Mouse (Mus musculus) activated CD4-positive, CD25-positive, alpha-beta regulatory T cell, adult 4 months (primary cell): ENCODE results near the gene Asb10. TPM values are rescaled to one million over a fixed set of nuclear protein-coding genes. Genes with fewer than 3 reads are reported as not detected.
A peak's percentile ranks its signal among the peaks of the same experiment; 100 is the strongest.
"Not testable (repeated sequence)": the region's sequence is repeated elsewhere in the genome, so short reads cannot be mapped to it uniquely, and the experiment has no call there.

ENCODE experiments used
- ATAC-seq: one replicate; pipeline ENCODE4 v1.8.0; 2017
- polyA plus RNA-seq, 2 experiments: library from polyadenylated mRNA; unstranded; fragments of 100-300 nt; shearing (Covaris generic); gene quantifications; one replicate each; pipeline ENCODE4 v1.2.1; 2017

Gene Asb10
- polyA plus RNA-seq, result not detected

DNA sequence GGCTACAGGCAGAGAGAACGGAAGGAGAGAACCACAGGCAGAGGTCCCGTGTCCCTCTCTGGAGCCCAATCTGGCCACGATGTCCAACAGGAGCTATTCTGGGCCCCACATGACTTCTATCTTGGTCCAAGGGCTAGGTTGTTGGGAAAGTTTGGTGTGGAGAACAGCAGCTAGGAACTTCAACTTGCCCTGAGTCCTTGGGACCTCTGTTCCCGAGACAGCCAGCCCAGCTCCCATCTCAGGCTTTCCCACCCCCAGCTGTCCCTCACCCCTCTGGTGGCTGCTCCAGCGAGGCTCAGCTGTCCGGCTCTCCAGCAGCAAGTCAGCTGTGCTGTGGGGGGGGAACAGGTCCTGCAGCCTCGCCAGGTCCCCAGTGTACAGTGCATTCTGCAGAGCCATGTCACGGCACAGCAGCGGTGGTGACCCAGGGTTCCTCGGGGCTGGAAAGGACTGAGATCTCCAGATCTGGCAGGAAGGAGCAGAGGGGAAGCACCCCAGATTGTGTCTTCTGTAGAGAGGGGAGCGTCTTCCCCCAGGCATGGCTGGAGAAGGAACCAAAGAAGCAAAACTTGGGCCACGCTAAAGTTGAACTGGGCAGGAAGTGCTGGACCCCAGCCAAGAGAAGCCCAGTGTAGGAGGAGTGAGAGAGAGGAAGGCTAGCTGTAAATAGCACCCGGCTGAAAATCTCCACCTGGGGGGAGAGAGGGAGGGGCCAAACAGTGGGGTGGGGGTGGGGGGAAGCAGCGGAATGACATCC, at the start of gene Asb10:
Asb10 (minus strand) TSS at position 592 of the 757 bp plus-strand sequence.
- ATAC-seq, result no peak

GRCm38 (mm10) chr5:24589511-24590500, 49.0 kb upstream of the Asb10 start:
- no peak for ATAC-seq

DNA sequence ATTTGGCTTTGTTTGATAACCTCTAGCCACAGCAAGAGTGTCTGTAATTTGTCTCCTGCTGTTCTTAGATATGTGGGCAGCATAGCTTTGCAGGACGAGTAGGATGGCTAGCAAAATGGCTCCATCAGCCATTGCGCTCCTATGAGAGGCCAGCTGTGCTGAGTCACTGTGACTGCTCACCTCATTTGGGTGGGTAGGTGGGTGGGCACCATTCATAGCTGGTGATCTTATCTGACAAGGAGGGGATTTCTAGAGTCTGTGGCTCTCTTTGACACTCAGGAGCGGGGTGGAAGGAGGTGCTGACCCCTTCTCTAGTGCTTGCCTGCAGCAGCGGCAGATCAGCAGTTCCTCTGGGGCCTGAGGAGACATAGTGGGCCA, 46.4 kb upstream of the Asb10 start:
- ATAC-seq, result no peak

DNA sequence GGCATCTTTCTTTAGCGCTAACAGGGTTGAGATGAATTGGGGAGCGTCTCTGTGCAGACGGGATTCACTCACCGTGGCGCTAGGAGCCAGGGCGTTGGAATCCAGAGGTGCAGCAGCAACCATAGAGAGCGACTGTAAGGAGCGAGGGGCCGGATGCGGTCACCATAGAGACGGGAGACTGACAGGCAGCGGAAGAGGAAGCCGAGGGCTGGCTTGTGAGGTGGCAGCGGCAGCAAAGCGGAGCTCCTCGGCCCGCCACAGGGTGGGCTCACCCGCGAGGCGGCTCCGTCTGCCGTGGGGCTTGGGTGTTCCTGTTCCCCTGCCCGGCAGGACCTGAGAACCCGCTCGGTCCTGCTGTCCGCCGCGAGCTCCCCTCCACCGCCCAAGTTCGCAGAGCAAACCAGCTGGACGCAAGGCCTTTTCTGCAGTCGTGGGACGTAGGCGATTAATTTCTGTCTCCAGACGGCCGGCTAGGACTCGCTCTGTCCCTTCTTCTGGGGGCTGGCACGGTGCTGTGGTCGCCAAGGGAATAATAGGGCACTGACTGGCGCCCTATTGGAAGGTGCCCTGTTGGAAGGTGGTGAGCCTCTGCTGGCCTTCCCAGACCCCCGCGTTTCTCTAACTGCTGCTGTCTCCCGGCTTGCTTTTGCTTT, 45.9 kb upstream of the Asb10 start, which contains the start of gene Chpf2:
Chpf2 (plus strand) TSS at position 195 of the 653 bp plus-strand sequence.
- peak; percentile 99 for ATAC-seq

GRCm38 (mm10) chr5:24586106-24586505, 45.3 kb upstream of the Asb10 start:
- ATAC-seq, result peak; percentile 30

DNA sequence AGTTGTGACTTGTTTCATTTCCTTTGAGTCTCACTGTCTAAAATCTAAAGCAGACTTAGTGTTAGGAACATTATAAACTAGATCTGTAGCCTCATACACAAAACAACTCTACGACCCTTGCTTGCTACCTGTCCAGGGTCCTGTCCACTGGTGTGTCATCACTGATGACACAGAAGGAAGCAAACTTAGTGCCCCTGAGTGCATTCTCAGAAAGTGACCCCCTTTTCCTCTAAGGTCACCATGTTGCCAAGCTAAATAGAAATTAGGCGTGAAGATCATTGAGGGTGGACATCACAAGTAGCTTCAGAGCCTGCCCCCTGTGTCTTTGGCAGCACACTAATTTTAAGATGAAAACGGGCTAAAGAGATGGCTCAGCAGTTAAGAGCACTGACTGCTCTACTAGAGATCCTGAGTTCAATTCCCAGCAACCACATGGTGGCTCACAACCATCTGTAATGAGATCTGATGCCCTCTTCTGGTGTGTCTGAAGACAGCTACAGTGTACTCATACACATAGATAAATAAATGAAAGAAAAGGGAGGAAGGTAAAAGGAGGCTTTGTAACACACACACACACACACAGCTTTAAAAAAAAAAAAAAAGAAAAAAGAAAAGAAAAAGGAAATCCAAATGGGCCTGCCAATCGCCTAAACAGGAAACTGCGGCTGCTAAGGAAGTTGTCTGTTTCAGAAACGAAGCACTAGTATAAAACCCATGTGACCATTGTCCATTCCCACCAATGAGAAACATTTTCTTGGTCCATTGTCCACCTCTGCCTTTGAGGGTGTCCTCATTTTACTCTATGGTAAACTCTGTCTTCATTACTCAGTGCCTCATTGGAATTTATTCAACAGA, 37.6 kb upstream of the Asb10 start:
- no peak for ATAC-seq

GRCm38 (mm10) chr5:24577183-24577929, 36.6 kb upstream of the Asb10 start, which contains the start of gene Abcf2:
Abcf2 (minus strand) TSS chr5:24577467.
- ATAC-seq, result peak; percentile 91

- peak; percentile 22 for ATAC-seq
These were observed 36.0 kb upstream of the Asb10 start for GRCm38 (mm10) chr5:24576801-24577182.

DNA sequence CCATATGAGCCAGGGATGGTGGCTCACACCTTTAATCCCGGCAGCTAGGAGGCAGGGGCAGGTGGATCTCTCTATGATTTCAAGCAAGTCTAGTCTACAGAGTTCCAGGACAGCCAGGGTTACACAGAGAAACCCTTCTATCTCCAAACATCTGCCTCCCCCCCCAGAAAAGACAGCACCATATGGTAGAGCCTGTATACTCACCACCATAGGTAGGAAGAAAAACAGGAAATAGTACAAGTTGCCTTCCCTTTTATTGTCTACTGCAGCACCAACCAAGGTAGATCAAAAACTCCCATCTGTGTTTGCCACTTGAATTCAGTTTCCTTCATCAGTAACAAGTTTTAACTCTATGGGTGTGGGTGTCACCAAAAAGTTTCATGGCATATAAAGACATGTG, 35.2 kb upstream of the Asb10 start:
- no peak for ATAC-seq

DNA sequence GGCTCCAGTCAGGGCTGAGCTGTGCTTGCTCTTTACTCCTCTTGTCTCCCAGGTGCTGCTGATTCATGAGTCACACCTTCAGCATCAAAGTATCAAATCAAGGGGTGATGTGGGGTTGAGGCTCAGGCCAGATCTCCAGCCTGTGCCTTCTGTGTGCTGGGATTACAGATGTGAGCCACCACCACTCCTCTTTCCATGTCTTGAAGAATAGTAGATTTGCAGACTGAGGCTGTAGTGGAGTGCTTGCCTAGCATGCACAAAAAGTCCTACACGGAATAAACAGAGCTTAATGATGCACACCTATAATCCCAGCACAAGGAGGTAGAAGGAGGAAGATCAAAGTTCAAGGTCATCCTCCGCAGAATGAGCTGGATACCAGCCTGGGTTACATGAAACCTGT, 15.9 kb upstream of the Asb10 start, which contains the start of gene 4931409K22Rik:
4931409K22Rik (minus strand) TSS at position 101 of the 400 bp plus-strand sequence.
- no peak for ATAC-seq

DNA sequence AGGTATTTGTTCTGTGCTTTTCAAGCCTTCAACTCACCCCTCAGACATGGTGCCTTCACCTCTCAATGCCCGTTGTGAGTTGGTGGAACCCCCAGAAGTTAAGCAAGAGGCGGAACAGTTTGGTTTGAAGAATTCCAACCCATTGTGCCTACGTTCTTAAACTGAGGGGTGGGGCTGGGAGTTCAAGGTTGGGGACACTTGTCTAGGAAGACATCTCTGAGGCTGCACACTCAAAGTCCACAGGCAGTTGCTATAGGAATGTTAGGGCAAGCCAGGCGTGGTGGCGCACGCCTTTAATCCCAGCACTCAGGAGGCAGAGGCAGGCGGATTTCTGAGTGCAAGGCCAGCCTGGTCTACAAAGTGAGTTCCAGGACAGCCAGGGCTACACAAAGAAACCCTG, 14.6 kb upstream of the Asb10 start:
- not testable (repeated sequence) for ATAC-seq

DNA sequence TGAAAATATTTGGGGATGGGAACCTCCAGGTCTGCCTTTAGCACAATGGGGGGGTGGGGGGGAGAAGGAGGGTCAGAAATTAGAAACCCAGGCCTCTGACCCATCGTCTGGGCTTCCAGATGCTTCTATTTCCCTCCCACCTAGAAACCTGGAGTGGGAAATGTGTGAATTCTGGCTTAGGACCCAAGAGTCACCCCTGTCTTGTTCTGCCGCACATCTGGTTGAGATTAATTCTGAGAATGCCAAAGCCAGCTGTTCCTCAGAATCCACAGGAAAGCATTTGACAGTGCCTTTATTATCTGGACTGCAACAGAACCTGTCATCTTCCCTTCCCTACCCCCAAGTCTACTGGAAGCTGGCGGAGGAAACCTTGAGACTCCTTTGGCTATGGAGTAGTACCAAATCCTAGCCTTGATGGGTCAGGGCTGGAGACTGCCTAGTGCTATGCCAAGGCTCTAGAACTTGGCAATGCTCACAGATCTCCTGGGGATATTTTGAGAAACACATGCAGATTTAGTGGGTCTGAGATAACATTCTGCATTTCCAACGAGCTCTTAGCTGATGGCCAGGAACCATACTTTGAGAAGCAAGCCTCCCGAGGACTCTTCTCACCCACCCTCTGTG, 13.0 kb upstream of the Asb10 start:
- no peak for ATAC-seq

DNA sequence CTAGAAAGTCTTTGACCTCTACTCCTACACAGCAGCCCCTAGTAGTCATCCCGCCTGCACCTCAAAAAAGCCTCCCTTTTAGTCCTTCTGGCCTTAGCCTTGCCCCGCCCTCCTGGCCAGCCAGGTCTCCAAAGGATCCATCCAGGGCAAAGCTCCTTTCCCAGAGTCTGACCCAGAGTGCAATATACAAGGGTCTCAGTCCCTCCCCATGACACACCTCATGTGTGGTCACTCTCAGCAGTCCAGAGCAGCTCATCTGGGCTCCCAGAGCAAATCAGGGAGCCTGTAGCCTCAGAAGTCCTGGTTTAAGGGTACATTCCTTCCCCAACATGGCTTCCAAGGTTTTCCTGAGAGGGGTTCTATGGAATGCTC, 10.5 kb upstream of the Asb10 start:
- ATAC-seq, result no peak

GRCm38 (mm10) chr5:24550598-24551316, 10.0 kb upstream of the Asb10 start:
- ATAC-seq, result no peak

DNA sequence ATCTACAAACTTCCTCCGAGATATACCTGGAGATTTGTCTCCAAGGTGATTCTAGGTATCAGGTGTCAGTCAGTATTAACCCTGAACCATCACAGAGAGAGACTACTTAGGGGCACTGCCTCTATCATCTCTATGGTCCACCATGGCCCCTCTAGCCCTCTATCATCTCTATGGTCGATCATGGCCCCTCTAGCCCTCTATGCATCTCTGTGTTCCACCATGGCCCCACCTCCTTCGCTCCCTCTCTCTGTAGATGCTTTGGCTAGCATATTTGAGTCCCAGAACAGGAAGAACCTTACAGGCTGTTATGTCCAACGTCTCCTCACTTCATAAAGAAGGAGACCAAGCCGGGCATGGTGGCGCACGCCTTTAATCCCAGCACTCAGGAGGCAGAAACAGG, 1.9 kb upstream of the Asb10 start:
- ATAC-seq, result no peak

GRCm38 (mm10) chr5:24541144-24541569, 379 bp upstream of the Asb10 start:
- ATAC-seq, result no peak

GRCm38 (mm10) chr5:24539571-24540296, 1.0 kb downstream of the Asb10 start:
- ATAC-seq, result no peak

DNA sequence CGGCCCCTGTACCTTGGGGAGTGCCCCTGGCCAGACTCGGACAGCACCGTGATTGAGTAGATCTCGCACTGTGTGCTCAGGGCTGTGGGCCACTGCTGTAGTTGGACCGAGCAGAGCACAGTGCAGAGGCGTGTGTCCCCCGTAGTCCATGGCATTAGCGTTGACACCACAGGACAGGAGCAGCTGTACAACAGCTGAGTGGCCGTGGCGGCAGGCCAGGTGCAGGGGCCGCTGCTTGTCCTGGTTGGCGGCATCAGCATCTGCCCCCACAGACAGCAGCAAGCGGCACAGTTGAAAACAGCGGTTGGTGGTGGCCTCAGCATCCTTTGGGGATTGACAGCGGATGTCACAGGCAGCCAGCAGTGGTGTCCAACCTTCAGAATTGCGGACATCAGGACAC, 3.2 kb downstream of the Asb10 start:
- ATAC-seq, result no peak

DNA sequence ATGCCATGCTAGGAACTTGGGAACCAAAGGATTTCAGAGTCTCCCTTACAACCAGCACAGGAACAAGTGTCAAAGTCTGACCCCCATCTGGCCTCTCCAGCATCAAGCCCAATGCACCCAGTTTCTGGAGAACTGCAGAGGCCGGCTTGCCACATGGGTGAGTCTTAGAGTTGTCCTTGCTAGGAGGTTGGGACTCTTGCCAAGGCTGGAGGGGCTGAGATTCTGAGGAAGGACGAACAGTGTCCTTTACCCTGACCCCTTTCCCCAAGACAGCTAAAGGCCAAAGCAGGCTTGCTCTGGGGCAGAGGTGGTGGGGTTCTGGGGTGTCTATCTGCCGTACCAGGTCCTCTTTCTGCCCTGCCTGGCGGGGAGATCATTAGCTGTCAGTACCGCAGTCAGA, 4.3 kb downstream of the Asb10 start:
- ATAC-seq, result no peak
